Comparison of ENCODE assay signal across 8 mouse cellular contexts in genomic region chr7:143706697-143707438, GRCm38 (mm10). TPM values are rescaled to one million over a fixed set of nuclear protein-coding genes. Genes with fewer than 3 reads are reported as not detected.
DNase-seq lines count a peak whose midpoint lies in the region; ATAC-seq lines count a peak whose summit lies in the region.

No protein-coding gene starts in this region.

- peak; percentile 83 for DNase-seq in Muller cell, postnatal 12 days (ENCODE audit: inconsistent ontology term)
- DNase-seq in cerebellum, adult 9-10 months, result peak; percentile 95
- DNase-seq in frontal cortex, adult 2 months (ENCODE audit: extremely low spot score in 1 of 2, low spot score in 1 of 2), result peak; percentile 83 to 97
- peak; percentile 97 for DNase-seq in hindbrain, embryonic 11.5 days (ENCODE audit: low spot score)
- peak; percentile 90 for DNase-seq in layer of hippocampus, adult 9-11 months
- DNase-seq in lung, postnatal 10 days, result peak; percentile 97
- DNase-seq in retina, adult 2 months (ENCODE audit: low read depth, low spot score), result peak; percentile 72
- DNase-seq in thymus, postnatal 25 days, result peak; percentile 89

- no peaks in the 10 kb centered on the region for H3K9me3 ChIP-seq in hindbrain, embryonic 11.5 days (ENCODE audit: control insufficient read depth, low read length)

- H3K4me1 ChIP-seq in hindbrain, embryonic 11.5 days (replicated peaks; ENCODE audit: control insufficient read depth, insufficient read depth, low read length), result no peaks in the 10 kb centered on the region

- H3K36me3 ChIP-seq in hindbrain, embryonic 11.5 days (ENCODE audit: control insufficient read depth, insufficient read depth, low read length), result no peaks in the 10 kb centered on the region

- no peaks in the 10 kb centered on the region for H3K27me3 ChIP-seq in hindbrain, embryonic 11.5 days (ENCODE audit: control insufficient read depth, insufficient read depth, low read length)

- H3K9ac ChIP-seq in hindbrain, embryonic 11.5 days (ENCODE audit: low read depth, low read length), result no peak overlapping the region

- H3K4me2 ChIP-seq in hindbrain, embryonic 11.5 days (replicated peaks; ENCODE audit: low read depth, low read length), result no peak overlapping the region

- 42% methylated on average over 7 of the region's 7 CpGs for WGBS in hindbrain, embryonic 11.5 days

- H3K27ac ChIP-seq in hindbrain, embryonic 11.5 days (ENCODE audit: low read depth, low read length), result no peak overlapping the region

- peak; percentile 66 for ATAC-seq in hindbrain, embryonic 11.5 days (ENCODE audit: low FRiP score)

- H3K4me3 ChIP-seq in hindbrain, embryonic 11.5 days (ENCODE audit: low read depth, low read length), result no peak overlapping the region

RNA-seq across cellular contexts. Expression of gene Tnfrsf23, which starts 21.2 kb away (rescaled TPM):
- 2.8 and 3.2 TPM in 2 replicates for polyA plus RNA-seq in frontal cortex, adult 2 months (2012; rRNA removed)
- polyA plus RNA-seq in hindbrain, embryonic 11.5 days (2014; fragmentation: Nextera tagmentation; extraction: Ambion mirVana), result 0.40 and 0.49 TPM in 2 replicates

RNA-seq across cellular contexts. Expression of gene Osbpl5, which starts 49.9 kb away (rescaled TPM):
- 36.2 and 37.1 TPM in 2 replicates for polyA plus RNA-seq in frontal cortex, adult 2 months (2012; rRNA removed)
- polyA plus RNA-seq in hindbrain, embryonic 11.5 days (2014; fragmentation: Nextera tagmentation; extraction: Ambion mirVana), result 13.7 and 14.6 TPM in 2 replicates

RNA-seq across cellular contexts. Expression of gene Tnfrsf22, which starts 57.4 kb away (rescaled TPM):
- polyA plus RNA-seq in frontal cortex, adult 2 months (2012; rRNA removed), result 4.1 and 4.6 TPM in 2 replicates
- polyA plus RNA-seq in hindbrain, embryonic 11.5 days (2014; fragmentation: Nextera tagmentation; extraction: Ambion mirVana), result 9.2 and 9.5 TPM in 2 replicates

RNA-seq across cellular contexts. Expression of gene Mrgprg, which starts 59.9 kb away (rescaled TPM):
- 0.29 and 0.36 TPM in 2 replicates for polyA plus RNA-seq in frontal cortex, adult 2 months (2012; rRNA removed)
- not detected in 2 replicates for polyA plus RNA-seq in hindbrain, embryonic 11.5 days (2014; fragmentation: Nextera tagmentation; extraction: Ambion mirVana)
